Mouse (Mus musculus) embryonic facial prominence, embryonic 14.5 days (tissue): ENCODE measurements around the gene Gm45618. TPM values are rescaled to one million over a fixed set of nuclear protein-coding genes. Genes with fewer than 3 reads are reported as not detected.
A peak's percentile ranks its signal among the peaks of the same experiment; 100 is the strongest.

Experiments
- ATAC-seq: fragments of 200-750 bp; cut with Nextera tagmentation; 2 replicates; pipeline ENCODE4 v1.8.0; 2017; ENCODE audit warnings: low read depth, moderate number of reproducible peaks, moderate TSS enrichment
- DNase-seq: peaks from one replicate; pipeline ENCODE4 v3.0.0-alpha.2; 2015; ENCODE audit warnings: low spot score
- H3K27ac ChIP-seq: fragments of 300-500 bp; sonication (generic); replicated peaks from 2 replicates; pipeline ENCODE4 v1.5.1; 2014; ENCODE audit warnings: low read depth, mild to moderate bottlenecking, low read length, moderate library complexity
- H3K27me3 ChIP-seq: fragments of 300-500 bp; sonication (generic); replicated peaks from 2 replicates; pipeline ENCODE4 v1.6.1; 2014; ENCODE audit warnings: low read length; ENCODE audit not compliant: control insufficient read depth, insufficient read depth
- H3K36me3 ChIP-seq: fragments of 300-500 bp; sonication (generic); 2 replicates; pipeline ENCODE4 v1.6.1; 2014; ENCODE audit warnings: low read length, mixed read lengths; ENCODE audit not compliant: control insufficient read depth, insufficient read depth
- H3K4me1 ChIP-seq: fragments of 300-500 bp; sonication (generic); 2 replicates; pipeline ENCODE4 v1.6.1; 2014; ENCODE audit warnings: antibody characterized with exemption, low read length; ENCODE audit not compliant: control insufficient read depth, insufficient read depth
- H3K4me2 ChIP-seq: fragments of 300-500 bp; sonication (generic); 2 replicates; pipeline ENCODE4 v1.6.1; 2014; ENCODE audit warnings: low read depth, mild to moderate bottlenecking, low read length, moderate library complexity, mixed read lengths
- H3K4me3 ChIP-seq: fragments of 300-500 bp; sonication (generic); 2 replicates; pipeline ENCODE4 v1.5.1; 2014; ENCODE audit warnings: low read depth, mild to moderate bottlenecking, low read length
- H3K9ac ChIP-seq: fragments of 300-500 bp; sonication (generic); 2 replicates; pipeline ENCODE4 v1.6.1; 2014; ENCODE audit warnings: low read depth, mild to moderate bottlenecking, low read length, moderate library complexity, mixed read lengths
- H3K9me3 ChIP-seq: fragments of 300-500 bp; sonication (generic); 2 replicates; pipeline ENCODE4 v1.6.1; 2016; ENCODE audit warnings: low read length; ENCODE audit not compliant: control insufficient read depth
- WGBS: fragments of 180-500 bp; shearing (Covaris S2); extraction: QIAGEN DNeasy Blood & Tissue Kit; methylation state at CpG from one replicate; pipeline ENCODE4 v1.1.7; 2014; 5-methylcytosine and 5-hydroxymethylcytosine counted together
- polyA plus RNA-seq: library from polyadenylated mRNA; unstranded; fragments of >200 nt; fragmentation: Nextera tagmentation; extraction: Ambion mirVana; gene quantifications from 2 replicates; pipeline ENCODE4 v1.2.1, GENCODE M21; 2014

Gene Gm45618
- polyA plus RNA-seq, 1 experiment from 2014 or later: 0.28 TPM

DNA sequence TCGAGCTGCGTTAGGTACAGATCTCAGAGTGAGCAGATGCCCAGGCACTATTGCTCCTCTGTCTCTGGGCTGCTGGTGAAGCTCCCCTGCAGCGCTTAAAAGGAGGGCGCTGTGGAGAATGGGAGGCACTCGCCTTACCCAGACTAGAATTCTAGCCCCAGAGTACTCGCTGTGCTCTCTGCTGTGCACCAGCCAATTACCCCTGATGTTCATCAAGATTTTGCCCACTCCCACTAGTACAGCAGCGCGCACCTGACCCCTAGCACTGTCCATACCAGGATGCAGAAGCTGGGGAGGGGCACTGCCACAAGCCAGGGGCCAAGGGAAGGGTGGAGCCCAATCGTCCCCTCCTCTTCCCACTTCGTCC, 49.3 kb downstream of the Gm45618 start:
- Histone ChIP-seq H3K4me1 (no peaks in the 10 kb centered on the region), H3K36me3 (no peaks in the 10 kb centered on the region), H3K9ac (no peak overlapping the region; the same call in 1 of the 2 replicates), H3K27me3 (0 out of 2 replicates have a peak, but pooled peaks cover 7% of the 10 kb centered on the region), H3K4me2 (peak overlapping the region; percentile 24; the same call in 1 of the 2 replicates), H3K4me3 (no peak overlapping the region), H3K27ac (no peak overlapping the region), H3K9me3 (no peaks in the 10 kb centered on the region)
- WGBS: 0% methylated on average over 7 of the region's 10 CpGs
- no peak for DNase-seq
- peak; percentile 55; the same call in 1 of the 2 replicates for ATAC-seq

- peak; percentile 88 for ATAC-seq
Measured at GRCm38 (mm10) chr7:142070458-142071211, 49.9 kb downstream of the Gm45618 start.

More at GRCm38 (mm10) chr7:142070458-142071211, 49.9 kb downstream of the Gm45618 start:
- DNase-seq: peak; percentile 36
- Histone ChIP-seq H3K4me1 (no peaks in the 10 kb centered on the region), H3K27ac (no peak overlapping the region), H3K4me2 (peak overlapping the region; percentile 24; the same call in 1 of the 2 replicates), H3K9ac (no peak overlapping the region; the same call in 1 of the 2 replicates), H3K36me3 (no peaks in the 10 kb centered on the region), H3K9me3 (no peaks in the 10 kb centered on the region), H3K27me3 (0 out of 2 replicates have a peak, but pooled peaks cover 7% of the 10 kb centered on the region), H3K4me3 (no peak overlapping the region)
- WGBS: 12% methylated on average over 13 of the region's 13 CpGs

Other genes with a start within 250 kb of the Gm45618 start
- gene Tollip, start 202.2 kb downstream of the Gm45618 start, polyA plus RNA-seq: 48.9 and 50.1 TPM in 2 replicates
- 1.3 TPM in 2 replicates for gene Brsk2, start 171.0 kb downstream of the Gm45618 start, polyA plus RNA-seq
- 65.8 and 68.4 TPM in 2 replicates for gene Mob2, start 59.7 kb downstream of the Gm45618 start, polyA plus RNA-seq
- gene Dusp8, start 24.9 kb downstream of the Gm45618 start, polyA plus RNA-seq: 7.1 and 11.1 TPM in 2 replicates
- not detected in 2 replicates for gene Gm39115, start 15.3 kb upstream of the Gm45618 start, polyA plus RNA-seq
- not detected in 2 replicates for gene Gm45337, start 23.9 kb upstream of the Gm45618 start, polyA plus RNA-seq
- not detected in 2 replicates for gene Gm29735, start 36.4 kb upstream of the Gm45618 start, polyA plus RNA-seq
- gene Gm4553, start 45.0 kb upstream of the Gm45618 start, polyA plus RNA-seq: not detected in 2 replicates
- not detected in 2 replicates for gene Krtap5-2, start 55.3 kb upstream of the Gm45618 start, polyA plus RNA-seq
- gene Gm10153, start 69.7 kb upstream of the Gm45618 start, polyA plus RNA-seq: not detected in 2 replicates
- not detected in 2 replicates for gene Krtap5-3, start 80.6 kb upstream of the Gm45618 start, polyA plus RNA-seq
- not detected in 2 replicates for gene Gm7579, start 91.1 kb upstream of the Gm45618 start, polyA plus RNA-seq
- 0.19 TPM in 1 of 2 replicates, not detected in the other for gene Krtap5-5, start 109.2 kb upstream of the Gm45618 start, polyA plus RNA-seq
- gene Gm40460, start 120.3 kb upstream of the Gm45618 start, polyA plus RNA-seq: not detected in 2 replicates
- gene Gm2431, start 137.6 kb upstream of the Gm45618 start, polyA plus RNA-seq: not detected in 2 replicates
- not detected in 2 replicates for gene Gm4559, start 153.6 kb upstream of the Gm45618 start, polyA plus RNA-seq
- not detected in 2 replicates for gene Krtap5-1, start 176.4 kb upstream of the Gm45618 start, polyA plus RNA-seq
- not detected in 2 replicates for gene Krtap5-4, start 182.8 kb upstream of the Gm45618 start, polyA plus RNA-seq